ENCODE assay signal across 8 mouse cellular contexts in the genomic region with DNA sequence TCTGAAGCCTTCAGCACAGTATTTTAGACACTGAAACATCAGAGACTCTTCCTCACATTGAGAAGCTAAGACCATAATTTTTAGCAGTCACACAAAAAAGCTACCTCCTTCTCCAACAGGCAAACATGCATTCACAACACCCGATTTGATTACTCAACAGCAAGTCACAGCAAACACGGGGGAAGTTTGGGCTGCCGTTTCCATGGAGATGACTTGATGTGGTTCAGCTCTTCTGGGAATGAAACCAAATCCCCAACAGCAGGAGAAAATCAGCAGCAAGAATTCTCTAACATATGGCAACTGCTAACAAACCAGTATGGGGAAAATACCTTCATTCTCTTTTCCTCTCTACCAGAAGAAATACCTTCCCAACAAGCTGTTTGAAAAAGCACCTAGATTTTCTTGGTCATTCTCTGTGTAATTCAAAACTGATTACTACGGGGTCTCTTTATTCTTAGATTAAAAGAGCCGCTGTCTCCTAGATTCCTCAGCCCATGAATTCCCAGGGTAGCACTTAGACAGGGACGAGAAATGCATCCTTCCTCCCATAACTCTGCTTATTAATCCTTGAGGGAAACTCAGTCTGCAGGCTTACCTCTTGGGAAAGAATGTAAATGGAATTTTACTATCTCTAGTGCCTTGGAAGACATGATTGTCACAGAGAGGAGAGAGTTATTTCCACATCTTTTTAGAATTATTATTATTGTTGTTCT.
A peak's percentile ranks its signal among the peaks of the same experiment; 100 is the strongest.
DNase-seq lines count a peak whose midpoint lies in the region; ATAC-seq lines count a peak whose summit lies in the region.

No protein-coding gene starts in this region.

- H3K4me3 ChIP-seq in hindbrain, embryonic 12.5 days, result no peak overlapping the region
- H3K4me3 ChIP-seq in midbrain, embryonic 10.5 days, result peak overlapping the region; percentile 23; the same call in 1 of the 2 replicates

- H3K27me3 ChIP-seq in hindbrain, embryonic 12.5 days, result no peaks in the 10 kb centered on the region
- no peaks in the 10 kb centered on the region for H3K27me3 ChIP-seq in midbrain, embryonic 10.5 days (ENCODE audit: low read depth, poor library complexity, severe bottlenecking)

- no peak overlapping the region for H3K9ac ChIP-seq in hindbrain, embryonic 12.5 days

- no peaks in the 10 kb centered on the region for H3K9me3 ChIP-seq in hindbrain, embryonic 12.5 days (replicated peaks)
- H3K9me3 ChIP-seq in midbrain, embryonic 10.5 days (replicated peaks), result no peaks in the 10 kb centered on the region

- no peak overlapping the region for H3K27ac ChIP-seq in hindbrain, embryonic 12.5 days
- H3K27ac ChIP-seq in midbrain, embryonic 10.5 days (replicated peaks), result peak overlapping the region; percentile 67

- ATAC-seq in hindbrain, embryonic 12.5 days (ENCODE audit: low FRiP score), result peak; percentile 48; the same call in 1 of the 2 replicates

- H3K36me3 ChIP-seq in hindbrain, embryonic 12.5 days, result no peaks in the 10 kb centered on the region
- no peaks in the 10 kb centered on the region for H3K36me3 ChIP-seq in midbrain, embryonic 10.5 days

- peak overlapping the region; percentile 18; the same call in 1 of the 2 replicates for H3K4me2 ChIP-seq in hindbrain, embryonic 12.5 days (replicated peaks)

- DNase-seq in heart, adult 8-10 months (ENCODE audit: low spot score), result peak; percentile 9
- DNase-seq in heart, adult 11 months, result no peak
- DNase-seq in embryo, embryonic 11.5 days (ENCODE audit: low read depth, low spot score), result peak; percentile 43
- DNase-seq in layer of hippocampus, postnatal 36 days, result peak; percentile 66 to 70
- peak; percentile 67 for DNase-seq in midbrain, embryonic 10.5 days (ENCODE audit: low spot score)
- DNase-seq in telencephalon, adult 2 months (ENCODE audit: low read depth, low spot score), result peak; percentile 97
- DNase-seq in T-cell, adult 2 months (ENCODE audit: low spot score), result no peak

- 10% methylated on average over 6 of the region's 6 CpGs for WGBS in hindbrain, embryonic 12.5 days
- WGBS in midbrain, embryonic 10.5 days, result 9% methylated on average over 6 of the region's 6 CpGs

- peaks cover 7% of the 10 kb centered on the region for H3K4me1 ChIP-seq in hindbrain, embryonic 12.5 days
- H3K4me1 ChIP-seq in midbrain, embryonic 10.5 days, result peaks cover 28% of the 10 kb centered on the region

Comparison
In these comparisons a context has a peak if more than half of its experiments do, and no peak if none do; other contexts are left out.
1. DNase-seq: peak in heart, adult 8-10 months (single experiment), embryo, embryonic 11.5 days (single experiment), layer of hippocampus, postnatal 36 days (2 of 2), midbrain, embryonic 10.5 days (single experiment) and telencephalon, adult 2 months (single experiment); none in heart, adult 11 months (single experiment) and T-cell, adult 2 months (single experiment).